Mouse (Mus musculus) thymus, adult 2 months (tissue): ENCODE data around the gene Adora1.

Experiments
- CTCF ChIP-seq: fragments of 200-500 bp; IDR thresholded peaks from 2 replicates; pipeline ENCODE4 v1.5.1; 2012; ENCODE audit warnings: mild to moderate bottlenecking, control low read depth, low read length, moderate library complexity, borderline replicate concordance; ENCODE audit not compliant: control insufficient read depth, poor library complexity, insufficient read depth; ENCODE audit errors: extremely low read depth
- POLR2A ChIP-seq: fragments of 200-500 bp; IDR thresholded peaks from 2 replicates; pipeline ENCODE4 v1.6.1; 2012; ENCODE audit warnings: mild to moderate bottlenecking, low read length, control low read depth, moderate library complexity; ENCODE audit not compliant: control insufficient read depth, poor library complexity, insufficient read depth; ENCODE audit errors: extremely low read depth

DNA sequence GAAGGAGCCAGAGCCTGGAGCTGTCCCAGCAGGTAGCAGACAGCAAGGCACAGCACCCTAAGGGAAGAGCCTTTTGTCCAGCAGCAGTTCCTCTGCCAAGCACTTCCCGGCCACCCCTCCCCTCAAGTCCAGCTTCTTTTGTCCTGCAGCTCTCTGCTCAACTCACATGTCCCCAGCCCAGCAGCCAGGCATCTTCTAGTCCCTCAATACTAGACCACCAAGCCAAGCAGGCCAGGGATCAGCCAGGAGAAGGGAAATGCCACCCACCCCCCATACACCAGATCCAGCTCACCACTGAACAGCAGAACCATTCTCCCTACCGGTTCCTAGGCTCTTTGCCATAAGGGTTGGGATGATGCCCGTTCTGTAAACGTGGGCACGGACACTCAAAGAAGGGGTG, 15.6 kb downstream of the Adora1 start:
- TF ChIP-seq CTCF (no peak), POLR2A (no peak)
